Comparison of ENCODE assay signal across 9 mouse cellular contexts in genomic region chr1:157286561-157286960, GRCm38 (mm10).
A peak's percentile ranks its signal among the peaks of the same experiment; 100 is the strongest.
DNase-seq lines count a peak whose midpoint lies in the region; ATAC-seq lines count a peak whose summit lies in the region.
"Had no signal": no experiment of that assay in that cellular context is flagged by ENCODE, and none has a peak within 500 bp of the region (broad histone marks: within the 10 kb centered on the region; RNA-seq: fewer than 3 reads in every experiment).

No protein-coding gene starts in this region.

- no peaks in the 10 kb centered on the region for H3K36me3 ChIP-seq in hindbrain, embryonic 10.5 days
- H3K36me3 ChIP-seq in hindbrain, embryonic 12.5 days, result no peaks in the 10 kb centered on the region

- H3K4me2 ChIP-seq in hindbrain, embryonic 12.5 days (replicated peaks), result no peak overlapping the region

- no peaks in the 10 kb centered on the region for H3K9me3 ChIP-seq in hindbrain, embryonic 10.5 days
- no peaks in the 10 kb centered on the region for H3K9me3 ChIP-seq in hindbrain, embryonic 12.5 days (replicated peaks)

- peak; percentile 35 for DNase-seq in hindbrain, embryonic 10.5 days (ENCODE audit: low spot score)
- DNase-seq in 416B (ENCODE audit: low read depth), result peak; percentile 29
- DNase-seq in ZHBTc4 (ENCODE audit: low read depth, low spot score), result peak; percentile 57
- peak; percentile 65 for DNase-seq in kidney, postnatal 14 days

- no peak overlapping the region; the same call in 1 of the 2 replicates for H3K9ac ChIP-seq in hindbrain, embryonic 12.5 days

- H3K27me3 ChIP-seq in hindbrain, embryonic 10.5 days (ENCODE audit: insufficient read depth, poor library complexity, severe bottlenecking), result no peaks in the 10 kb centered on the region
- no peaks in the 10 kb centered on the region for H3K27me3 ChIP-seq in hindbrain, embryonic 12.5 days

- no peak for ATAC-seq in hindbrain, embryonic 12.5 days (ENCODE audit: low FRiP score)
- peak; percentile 63; the same call in 1 of the 2 replicates for ATAC-seq in common myeloid progenitor, adult 5-6 weeks (replicated peaks; ENCODE audit: low read depth, poor library complexity, severe bottlenecking)
- ATAC-seq in megakaryocyte progenitor cell, adult 5-6 weeks (replicated peaks; ENCODE audit: poor library complexity), result peak; percentile 84
- ATAC-seq in monocyte, adult 5-6 weeks (replicated peaks; ENCODE audit: insufficient number of reproducible peaks, low FRiP score, low TSS enrichment, poor library complexity, severe bottlenecking), result no peak

- no peak overlapping the region for H3K27ac ChIP-seq in hindbrain, embryonic 10.5 days
- H3K27ac ChIP-seq in hindbrain, embryonic 12.5 days, result no peak overlapping the region

- H3K4me3 ChIP-seq in hindbrain, embryonic 10.5 days, result no peak overlapping the region
- no peak overlapping the region for H3K4me3 ChIP-seq in hindbrain, embryonic 12.5 days
- H3K4me3 ChIP-seq: myocyte had no signal

- WGBS in hindbrain, embryonic 10.5 days, result 23% methylated on average over 4 of the region's 4 CpGs
- WGBS in hindbrain, embryonic 12.5 days, result 12% methylated on average over 4 of the region's 4 CpGs

- H3K4me1 ChIP-seq in hindbrain, embryonic 10.5 days (replicated peaks), result no peaks in the 10 kb centered on the region
- H3K4me1 ChIP-seq in hindbrain, embryonic 12.5 days, result 0 out of 2 replicates have a peak, but pooled peaks cover 4% of the 10 kb centered on the region

Comparison
In these comparisons a context has a peak if more than half of its experiments do, and no peak if none do; other contexts are left out.
1. ATAC-seq: peak in common myeloid progenitor, adult 5-6 weeks (single experiment) and megakaryocyte progenitor cell, adult 5-6 weeks (single experiment); none in hindbrain, embryonic 12.5 days (single experiment) and monocyte, adult 5-6 weeks (single experiment).
2. Peak in every context shown above with its lines, with median percentiles within 50 percentile points of each other: DNase-seq.